Mouse (Mus musculus): ENCODE measurements around the gene Ino80b. TPM values are rescaled to one million over a fixed set of nuclear protein-coding genes. Genes with fewer than 3 reads are reported as not detected.

Ino80b gene
- polyA plus RNA-seq, 1 experiment from 2014 or later = 20.0 TPM

GRCm38 (mm10) chr6:83077630-83078323, 47.5 kb downstream of the Ino80b start, which contains the start of gene Pcgf1:
Gene Pcgf1 (plus strand): TSS chr6:83077869.
- ATAC-seq (replicated peaks; ENCODE audit: low FRiP score) = peak; percentile 84
- H3K4me2 ChIP-seq (ENCODE audit: low read depth, low read length, severe bottlenecking) = peak within 1 kb of the TSS; percentile 99
- WGBS = under 1% methylated on average over 52 of the region's 54 CpGs
- peak within 1 kb of the TSS; percentile 78 for H3K9ac ChIP-seq (ENCODE audit: low read length)
- H3K36me3 ChIP-seq (ENCODE audit: control insufficient read depth, insufficient read depth, low read length) = peaks cover 3% of the 10 kb centered on the region; the same call in 1 of the 2 replicates
- no peaks in the 10 kb centered on the region for H3K9me3 ChIP-seq (ENCODE audit: control insufficient read depth, low read length)
- H3K27ac ChIP-seq (ENCODE audit: low read depth, low read length) = peak within 1 kb of the TSS; percentile 77
- H3K4me1 ChIP-seq (replicated peaks; ENCODE audit: control insufficient read depth, insufficient read depth, low read length) = peaks cover 5% of the 10 kb centered on the region; the same call in 1 of the 2 replicates
- peak within 1 kb of the TSS; percentile 71 for H3K4me3 ChIP-seq (ENCODE audit: low read depth, low read length)
- peaks cover 31% of the 10 kb centered on the region for H3K27me3 ChIP-seq (ENCODE audit: control insufficient read depth, insufficient read depth, low read length)
- DNase-seq (ENCODE audit: low spot score) = no peak

DNA sequence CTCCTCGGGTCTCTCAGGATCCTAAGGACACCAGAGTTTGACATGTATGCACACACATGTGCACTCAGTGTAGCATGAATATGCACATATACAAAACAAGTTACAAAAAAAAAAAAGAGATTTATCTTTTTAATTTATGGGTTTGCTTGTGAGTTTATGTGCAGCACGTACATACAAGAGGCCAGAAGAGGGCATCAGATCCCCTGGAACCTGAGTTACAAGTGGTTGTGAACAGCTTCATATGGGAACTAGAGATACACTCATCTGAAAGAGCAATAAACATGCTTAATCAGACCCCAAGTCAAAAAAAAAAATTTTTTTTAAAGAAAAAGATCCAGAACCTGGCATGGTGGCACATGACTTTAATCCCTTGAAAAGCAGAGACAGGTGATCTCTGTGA, 50.3 kb downstream of the Ino80b start:
- H3K9ac ChIP-seq (ENCODE audit: low read length) = no peak overlapping the region
- no peaks in the 10 kb centered on the region for H3K9me3 ChIP-seq (ENCODE audit: control insufficient read depth, low read length)
- peaks cover 10% of the 10 kb centered on the region; the same call in 1 of the 2 replicates for H3K4me1 ChIP-seq (replicated peaks; ENCODE audit: control insufficient read depth, insufficient read depth, low read length)
- peaks cover 56% of the 10 kb centered on the region for H3K27me3 ChIP-seq (ENCODE audit: control insufficient read depth, insufficient read depth, low read length)
- DNase-seq (ENCODE audit: low spot score) = peak; percentile 48
- 15% methylated on average over 2 of the region's 2 CpGs for WGBS
- no peak overlapping the region for H3K27ac ChIP-seq (ENCODE audit: low read depth, low read length)
- no peak overlapping the region for H3K4me3 ChIP-seq (ENCODE audit: low read depth, low read length)
- no peak overlapping the region for H3K4me2 ChIP-seq (ENCODE audit: low read depth, low read length, severe bottlenecking)
- no peaks in the 10 kb centered on the region for H3K36me3 ChIP-seq (ENCODE audit: control insufficient read depth, insufficient read depth, low read length)
- ATAC-seq (replicated peaks; ENCODE audit: low FRiP score) = no peak

MicroRNAs encoded within 50 kb of the gene (microRNA counts, 519-probe panel; counts per million panel counts)
- microRNA mmu-miR-3470a+mmu-miR-3470b = 31.2 counts per million

Small RNA genes within 50 kb of the gene (microRNA-seq; reads per million reads assigned to microRNA genes)
- not detected for gene Mir3470a (ENCODE audit: insufficient number of aligned reads)

Other genes with a start within 250 kb of the Ino80b start
- gene Sema4f, start 185.7 kb downstream of the Ino80b start, polyA plus RNA-seq (2014; fragmentation: Nextera tagmentation; extraction: Ambion mirVana) = 2.0 and 2.2 TPM in 2 replicates
- gene M1ap, start 178.5 kb downstream of the Ino80b start, polyA plus RNA-seq (2014; fragmentation: Nextera tagmentation; extraction: Ambion mirVana) = 0.35 and 0.39 TPM in 2 replicates
- 4.8 and 5.6 TPM in 2 replicates for gene Dok1, start 92.0 kb downstream of the Ino80b start, polyA plus RNA-seq (2014; fragmentation: Nextera tagmentation; extraction: Ambion mirVana)
- gene Loxl3, start 91.3 kb downstream of the Ino80b start, polyA plus RNA-seq (2014; fragmentation: Nextera tagmentation; extraction: Ambion mirVana) = 9.2 and 9.9 TPM in 2 replicates
- gene Aup1, start 70.9 kb downstream of the Ino80b start, polyA plus RNA-seq (2014; fragmentation: Nextera tagmentation; extraction: Ambion mirVana) = 124 and 125 TPM in 2 replicates
- gene Htra2, start 70.2 kb downstream of the Ino80b start, polyA plus RNA-seq (2014; fragmentation: Nextera tagmentation; extraction: Ambion mirVana) = 30.1 and 32.5 TPM in 2 replicates
- gene Dqx1, start 67.6 kb downstream of the Ino80b start, polyA plus RNA-seq (2014; fragmentation: Nextera tagmentation; extraction: Ambion mirVana) = 0.85 and 1.3 TPM in 2 replicates
- gene Tlx2, start 55.1 kb downstream of the Ino80b start, polyA plus RNA-seq (2014; fragmentation: Nextera tagmentation; extraction: Ambion mirVana) = not detected in 2 replicates
- 34.3 and 36.4 TPM in 2 replicates for gene Pcgf1, start 47.6 kb downstream of the Ino80b start, polyA plus RNA-seq (2014; fragmentation: Nextera tagmentation; extraction: Ambion mirVana)
- 0.40 TPM in 1 of 2 replicates, not detected in the other for gene Lbx2, start 39.1 kb downstream of the Ino80b start, polyA plus RNA-seq (2014; fragmentation: Nextera tagmentation; extraction: Ambion mirVana)
- 2.8 and 3.0 TPM in 2 replicates for gene Ccdc142, start 23.8 kb downstream of the Ino80b start, polyA plus RNA-seq (2014; fragmentation: Nextera tagmentation; extraction: Ambion mirVana)
- gene Gm42688, start 23.8 kb downstream of the Ino80b start, polyA plus RNA-seq (2014; fragmentation: Nextera tagmentation; extraction: Ambion mirVana) = 2.5 and 3.0 TPM in 2 replicates
- 116 and 123 TPM in 2 replicates for gene Mrpl53, start 16.4 kb downstream of the Ino80b start, polyA plus RNA-seq (2014; fragmentation: Nextera tagmentation; extraction: Ambion mirVana)
- gene Mogs, start 9.9 kb downstream of the Ino80b start, polyA plus RNA-seq (2014; fragmentation: Nextera tagmentation; extraction: Ambion mirVana) = 37.1 and 39.0 TPM in 2 replicates
- 141 and 154 TPM in 2 replicates for gene Wbp1, start 3.9 kb downstream of the Ino80b start, polyA plus RNA-seq (2014; fragmentation: Nextera tagmentation; extraction: Ambion mirVana)
- gene Rtkn, start 10.0 kb upstream of the Ino80b start, polyA plus RNA-seq (2014; fragmentation: Nextera tagmentation; extraction: Ambion mirVana) = 17.8 and 23.0 TPM in 2 replicates
- gene Wdr54, start 31.0 kb upstream of the Ino80b start, polyA plus RNA-seq (2014; fragmentation: Nextera tagmentation; extraction: Ambion mirVana) = 12.6 and 15.6 TPM in 2 replicates
- gene 1700003E16Rik, start 31.0 kb upstream of the Ino80b start, polyA plus RNA-seq (2014; fragmentation: Nextera tagmentation; extraction: Ambion mirVana) = 1.2 and 1.9 TPM in 2 replicates
- 99.6 and 104 TPM in 2 replicates for gene Dctn1, start 40.5 kb upstream of the Ino80b start, polyA plus RNA-seq (2014; fragmentation: Nextera tagmentation; extraction: Ambion mirVana)
- 0.35 and 0.84 TPM in 2 replicates for gene Slc4a5, start 94.4 kb upstream of the Ino80b start, polyA plus RNA-seq (2014; fragmentation: Nextera tagmentation; extraction: Ambion mirVana)
- 48.0 and 48.1 TPM in 2 replicates for gene Mthfd2, start 200.5 kb upstream of the Ino80b start, polyA plus RNA-seq (2014; fragmentation: Nextera tagmentation; extraction: Ambion mirVana)
- 69.7 TPM in 2 replicates for gene Mob1a, start 200.6 kb upstream of the Ino80b start, polyA plus RNA-seq (2014; fragmentation: Nextera tagmentation; extraction: Ambion mirVana)
- 128 and 140 TPM in 2 replicates for gene Bola3, start 223.7 kb upstream of the Ino80b start, polyA plus RNA-seq (2014; fragmentation: Nextera tagmentation; extraction: Ambion mirVana)

Measured in forebrain, embryonic 11.5 days (tissue).